Mouse (Mus musculus) MEL (cell line): Measurements from ENCODE around the gene Dmac2.

ENCODE experiments used
- CTCF ChIP-seq, 3 experiments: IDR thresholded peaks in 2 of 3; conservative IDR thresholded peaks in 1 of 3; 2 replicates each; pipeline ENCODE4 v1.5.1; 2011 to 2012; ENCODE audit warnings: low read length in 3 of 3, low read depth in 2 of 3, mild to moderate bottlenecking in 2 of 3, improper control_type of control experiment in 1 of 3, inconsistent platforms in 1 of 3, mixed read lengths in 1 of 3, moderate library complexity in 1 of 3; ENCODE audit not compliant: control insufficient read depth in 1 of 3, insufficient read depth in 1 of 3, poor library complexity in 1 of 3, severe bottlenecking in 1 of 3
- MAFK ChIP-seq: IDR thresholded peaks from 2 replicates; pipeline ENCODE4 v1.6.1; 2011; ENCODE audit warnings: low read depth, mild to moderate bottlenecking, low read length, improper control_type of control experiment, borderline replicate concordance

GRCm38 (mm10) chr7:25617376-25618160 lies 1.6 kb upstream of the Dmac2 start:
- TF ChIP-seq CTCF (IDR thresholded peaks at IDR 0.05 in 2 of 3, conservative IDR thresholded peaks at IDR 0.05 in 1 of 3; ENCODE audit: control insufficient read depth in 1 of 3, insufficient read depth in 1 of 3, low read depth in 2 of 3, low read length in 3 of 3, poor library complexity in 1 of 3, severe bottlenecking in 1 of 3) (no peak), MAFK (no peak)
